12 mouse cellular contexts compared by ENCODE assay signal in the genomic region with DNA sequence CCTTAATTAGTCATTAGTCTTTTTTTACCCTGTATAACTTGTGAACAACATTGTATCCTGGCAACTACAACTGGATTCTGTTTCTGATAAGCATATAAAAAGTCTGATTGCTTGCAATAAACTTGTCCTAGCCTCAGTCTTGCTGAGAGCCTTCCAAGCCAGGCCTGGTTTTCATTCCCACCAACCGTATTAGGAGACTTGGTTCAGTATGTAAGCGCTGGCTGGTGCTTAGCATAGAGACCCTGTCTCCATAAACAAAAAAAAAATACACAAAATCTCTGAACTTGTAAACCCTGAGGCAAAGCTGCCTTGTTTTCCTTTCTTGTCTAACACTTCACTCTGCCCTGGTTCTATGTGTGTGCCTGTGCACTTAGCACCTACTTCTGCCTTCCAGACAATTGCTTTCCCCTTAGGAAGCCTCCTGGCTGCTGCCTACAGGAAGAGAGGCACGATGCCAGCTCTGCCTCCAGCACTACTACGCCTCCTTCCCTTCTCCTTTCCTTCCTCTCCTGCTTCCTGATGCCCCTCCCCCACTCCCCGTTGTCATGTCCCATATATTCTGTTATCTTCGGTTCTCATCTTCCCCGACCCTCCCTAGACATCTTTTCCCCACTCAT. TPM values are rescaled to one million over a fixed set of nuclear protein-coding genes. Genes with fewer than 3 reads are reported as not detected.
DNase-seq lines count a peak whose midpoint lies in the region; ATAC-seq lines count a peak whose summit lies in the region.
"Had no signal": no experiment of that assay in that cellular context is flagged by ENCODE, and none has a peak within 500 bp of the region (broad histone marks: within the 10 kb centered on the region; RNA-seq: fewer than 3 reads in every experiment).

No protein-coding gene starts in this region.

- no peak overlapping the region for H3K9ac ChIP-seq in limb, embryonic 13.5 days
- no peak overlapping the region for H3K9ac ChIP-seq in midbrain, embryonic 11.5 days (ENCODE audit: low read length)
- H3K9ac ChIP-seq: hindbrain, embryonic 14.5 days; midbrain, embryonic 12.5 days had no signal

- H3K4me3 ChIP-seq in limb, embryonic 13.5 days, result no peak overlapping the region
- H3K4me3 ChIP-seq in midbrain, embryonic 11.5 days (ENCODE audit: low read depth, low read length), result no peak overlapping the region
- H3K4me3 ChIP-seq: midbrain, embryonic 12.5 days had no signal

- WGBS in limb, embryonic 13.5 days, result 34% methylated on average over 7 of the region's 7 CpGs
- 73% methylated on average over 7 of the region's 7 CpGs for WGBS in midbrain, embryonic 11.5 days

- intact Hi-C loops in heart, postnatal 10 days (cut with DNase I), result no loop called here

- DNase-seq in heart, adult 11 months, result peak; percentile 89
- DNase-seq in heart, postnatal 10 days, result no peak
- DNase-seq in testis, postnatal 10 days (ENCODE audit: low spot score), result peak; percentile 49
- no peak for DNase-seq in testis, postnatal 14 days (ENCODE audit: low spot score)
- peak; percentile 42 for DNase-seq in telencephalon, adult 2 months (ENCODE audit: low read depth, low spot score)
- DNase-seq in c-Kit-positive CD71-positive TER-119-positive erythroid progenitor cells, embryonic 14.5 days (ENCODE audit: low spot score), result no peak
- DNase-seq in midbrain, embryonic 11.5 days (ENCODE audit: low spot score, missing footprints), result no peak
- DNase-seq: cerebellum, adult 8-10 months had no signal

- no peaks in the 10 kb centered on the region for H3K9me3 ChIP-seq in limb, embryonic 13.5 days
- H3K9me3 ChIP-seq in midbrain, embryonic 11.5 days (ENCODE audit: control insufficient read depth, low read length), result no peaks in the 10 kb centered on the region
- H3K9me3 ChIP-seq: G1E; midbrain, embryonic 12.5 days had no signal

- peaks cover 24% of the 10 kb centered on the region for H3K4me1 ChIP-seq in limb, embryonic 13.5 days
- no peaks in the 10 kb centered on the region for H3K4me1 ChIP-seq in midbrain, embryonic 11.5 days (ENCODE audit: control insufficient read depth, insufficient read depth, low read length)

- peak overlapping the region; percentile 49; the same call in 1 of the 2 replicates for H3K27ac ChIP-seq in limb, embryonic 13.5 days
- no peak overlapping the region for H3K27ac ChIP-seq in midbrain, embryonic 11.5 days (ENCODE audit: low read depth, low read length)
- H3K27ac ChIP-seq: hindbrain, embryonic 14.5 days; midbrain, embryonic 12.5 days had no signal

- H3K4me2 ChIP-seq in limb, embryonic 13.5 days (replicated peaks), result 0 out of 2 replicates have a peak overlapping the region, but pooled peaks have one; percentile 19
- no peak overlapping the region for H3K4me2 ChIP-seq in midbrain, embryonic 11.5 days
- H3K4me2 ChIP-seq: hindbrain, embryonic 14.5 days; midbrain, embryonic 12.5 days had no signal

- ATAC-seq in limb, embryonic 13.5 days (ENCODE audit: low FRiP score, low read depth), result no peak
- no peak for ATAC-seq in midbrain, embryonic 11.5 days (ENCODE audit: low FRiP score)

- no peaks in the 10 kb centered on the region for H3K36me3 ChIP-seq in limb, embryonic 13.5 days
- H3K36me3 ChIP-seq in midbrain, embryonic 11.5 days (ENCODE audit: control insufficient read depth, insufficient read depth, low read length), result no peaks in the 10 kb centered on the region
- H3K36me3 ChIP-seq: G1E; midbrain, embryonic 12.5 days had no signal

- H3K27me3 ChIP-seq in limb, embryonic 13.5 days, result no peaks in the 10 kb centered on the region
- H3K27me3 ChIP-seq in midbrain, embryonic 11.5 days (ENCODE audit: control insufficient read depth, insufficient read depth, low read length), result no peaks in the 10 kb centered on the region
- H3K27me3 ChIP-seq: midbrain, embryonic 12.5 days had no signal

RNA-seq across cellular contexts. Expression of gene Svopl, which starts 14.8 kb away (rescaled TPM):
- total RNA-seq in heart, postnatal 10 days (2021), result 1 to 10 TPM in 1 of 2 experiments, under 1 TPM in 1; 0.57 to 1.1 TPM
- polyA plus RNA-seq in limb, embryonic 13.5 days (2015; fragmentation: Nextera tagmentation; extraction: Ambion mirVana), result 3.1 and 3.2 TPM in 2 replicates
- 0.52 and 1.4 TPM in 2 replicates for polyA plus RNA-seq in midbrain, embryonic 11.5 days (2014; fragmentation: Nextera tagmentation; extraction: Ambion mirVana)
- total RNA-seq: G1E had no signal
- polyA plus RNA-seq: G1E had no signal

Comparison
In these comparisons a context has a peak if more than half of its experiments do, and no peak if none do; other contexts are left out.
1. DNase-seq: peak in heart, adult 11 months (single experiment), testis, postnatal 10 days (single experiment) and telencephalon, adult 2 months (single experiment); none in heart, postnatal 10 days (0 of 2), testis, postnatal 14 days (single experiment), c-Kit-positive CD71-positive TER-119-positive erythroid progenitor cells, embryonic 14.5 days (single experiment) and midbrain, embryonic 11.5 days (single experiment).